Mouse (Mus musculus): Measurements from ENCODE around the gene Pip4k2c.
A peak's percentile ranks its signal among the peaks of the same experiment; 100 is the strongest.

The Pip4k2c gene

GRCm38 (mm10) chr10:127211414-127211854 is at the start of gene Pip4k2c:
Pip4k2c (minus strand) TSS chr10:127211585.
- peak; percentile 93 for DNase-seq (ENCODE audit: low read depth, low spot score)
- no peaks in the 10 kb centered on the region for H3K27me3 ChIP-seq (ENCODE audit: control insufficient read depth, insufficient read depth, low read length, poor library complexity, severe bottlenecking)

GRCm38 (mm10) chr10:127258489-127258888 is 47.1 kb upstream of the Pip4k2c start:
- peak; percentile 14 for DNase-seq (ENCODE audit: low read depth, low spot score)
- no peaks in the 10 kb centered on the region for H3K27me3 ChIP-seq (ENCODE audit: control insufficient read depth, insufficient read depth, low read length, poor library complexity, severe bottlenecking)
- no peaks in the 10 kb centered on the region for H3K36me3 ChIP-seq (ENCODE audit: control insufficient read depth, insufficient read depth, low read length, poor library complexity, severe bottlenecking)

More at GRCm38 (mm10) chr10:127211414-127211854, at the start of gene Pip4k2c:
- no peaks in the 10 kb centered on the region; the same call in 1 of the 2 replicates for H3K36me3 ChIP-seq (ENCODE audit: control insufficient read depth, insufficient read depth, low read length, poor library complexity, severe bottlenecking)

GRCm38 (mm10) chr10:127257790-127258189 is 46.4 kb upstream of the Pip4k2c start:
- no peak for DNase-seq (ENCODE audit: low read depth, low spot score)
- Histone ChIP-seq H3K27me3 (ENCODE audit: control insufficient read depth, insufficient read depth, low read length, poor library complexity, severe bottlenecking) (no peaks in the 10 kb centered on the region), H3K36me3 (ENCODE audit: control insufficient read depth, insufficient read depth, low read length, poor library complexity, severe bottlenecking) (no peaks in the 10 kb centered on the region)

GRCm38 (mm10) chr10:127255625-127256345 is 44.4 kb upstream of the Pip4k2c start:
- DNase-seq (ENCODE audit: low read depth, low spot score), result no peak
- H3K27me3 ChIP-seq (ENCODE audit: control insufficient read depth, insufficient read depth, low read length, poor library complexity, severe bottlenecking), result no peaks in the 10 kb centered on the region
- H3K36me3 ChIP-seq (ENCODE audit: control insufficient read depth, insufficient read depth, low read length, poor library complexity, severe bottlenecking), result no peaks in the 10 kb centered on the region

GRCm38 (mm10) chr10:127250810-127251209 is 39.4 kb upstream of the Pip4k2c start:
- no peak for DNase-seq (ENCODE audit: low read depth, low spot score)
- H3K36me3 ChIP-seq (ENCODE audit: control insufficient read depth, insufficient read depth, low read length, poor library complexity, severe bottlenecking), result no peaks in the 10 kb centered on the region

GRCm38 (mm10) chr10:127238241-127238824 is 26.9 kb upstream of the Pip4k2c start:
- Histone ChIP-seq H3K27me3 (ENCODE audit: control insufficient read depth, insufficient read depth, low read length, poor library complexity, severe bottlenecking) (no peaks in the 10 kb centered on the region), H3K36me3 (ENCODE audit: control insufficient read depth, insufficient read depth, low read length, poor library complexity, severe bottlenecking) (no peaks in the 10 kb centered on the region)
- no peak for DNase-seq (ENCODE audit: low read depth, low spot score)

More at GRCm38 (mm10) chr10:127250810-127251209, 39.4 kb upstream of the Pip4k2c start:
- H3K27me3 ChIP-seq (ENCODE audit: control insufficient read depth, insufficient read depth, low read length, poor library complexity, severe bottlenecking), result no peaks in the 10 kb centered on the region

GRCm38 (mm10) chr10:127236541-127236940 is 25.2 kb upstream of the Pip4k2c start:
- Histone ChIP-seq H3K27me3 (ENCODE audit: control insufficient read depth, insufficient read depth, low read length, poor library complexity, severe bottlenecking) (no peaks in the 10 kb centered on the region), H3K36me3 (ENCODE audit: control insufficient read depth, insufficient read depth, low read length, poor library complexity, severe bottlenecking) (no peaks in the 10 kb centered on the region)
- DNase-seq (ENCODE audit: low read depth, low spot score), result no peak

- H3K27me3 ChIP-seq (ENCODE audit: control insufficient read depth, insufficient read depth, low read length, poor library complexity, severe bottlenecking), result no peaks in the 10 kb centered on the region
- no peaks in the 10 kb centered on the region for H3K36me3 ChIP-seq (ENCODE audit: control insufficient read depth, insufficient read depth, low read length, poor library complexity, severe bottlenecking)
- DNase-seq (ENCODE audit: low read depth, low spot score), result peak; percentile 45
These were observed 21.8 kb upstream of the Pip4k2c start for GRCm38 (mm10) chr10:127233141-127233540.

- Histone ChIP-seq H3K36me3 (ENCODE audit: control insufficient read depth, insufficient read depth, low read length, poor library complexity, severe bottlenecking) (no peaks in the 10 kb centered on the region), H3K27me3 (ENCODE audit: control insufficient read depth, insufficient read depth, low read length, poor library complexity, severe bottlenecking) (no peaks in the 10 kb centered on the region)
- DNase-seq (ENCODE audit: low read depth, low spot score), result no peak
These were observed 20.4 kb upstream of the Pip4k2c start for GRCm38 (mm10) chr10:127231741-127232140.

- no peaks in the 10 kb centered on the region for H3K36me3 ChIP-seq (ENCODE audit: control insufficient read depth, insufficient read depth, low read length, poor library complexity, severe bottlenecking)
- H3K27me3 ChIP-seq (ENCODE audit: control insufficient read depth, insufficient read depth, low read length, poor library complexity, severe bottlenecking), result no peaks in the 10 kb centered on the region
- DNase-seq (ENCODE audit: low read depth, low spot score), result no peak
These were observed 19.3 kb upstream of the Pip4k2c start for GRCm38 (mm10) chr10:127230693-127231092.

GRCm38 (mm10) chr10:127228897-127229296 is 17.5 kb upstream of the Pip4k2c start:
- DNase-seq (ENCODE audit: low read depth, low spot score), result peak; percentile 86
- H3K27me3 ChIP-seq (ENCODE audit: control insufficient read depth, insufficient read depth, low read length, poor library complexity, severe bottlenecking), result no peaks in the 10 kb centered on the region
- no peaks in the 10 kb centered on the region for H3K36me3 ChIP-seq (ENCODE audit: control insufficient read depth, insufficient read depth, low read length, poor library complexity, severe bottlenecking)

GRCm38 (mm10) chr10:127227163-127227562 is 15.8 kb upstream of the Pip4k2c start:
- Histone ChIP-seq H3K27me3 (ENCODE audit: control insufficient read depth, insufficient read depth, low read length, poor library complexity, severe bottlenecking) (no peaks in the 10 kb centered on the region), H3K36me3 (ENCODE audit: control insufficient read depth, insufficient read depth, low read length, poor library complexity, severe bottlenecking) (no peaks in the 10 kb centered on the region)
- DNase-seq (ENCODE audit: low read depth, low spot score), result no peak

GRCm38 (mm10) chr10:127226318-127226895 is 15.0 kb upstream of the Pip4k2c start:
- Histone ChIP-seq H3K36me3 (ENCODE audit: control insufficient read depth, insufficient read depth, low read length, poor library complexity, severe bottlenecking) (no peaks in the 10 kb centered on the region), H3K27me3 (ENCODE audit: control insufficient read depth, insufficient read depth, low read length, poor library complexity, severe bottlenecking) (no peaks in the 10 kb centered on the region)
- DNase-seq (ENCODE audit: low read depth, low spot score), result no peak

GRCm38 (mm10) chr10:127225732-127226131 is 14.3 kb upstream of the Pip4k2c start:
- H3K27me3 ChIP-seq (ENCODE audit: control insufficient read depth, insufficient read depth, low read length, poor library complexity, severe bottlenecking), result no peaks in the 10 kb centered on the region
- peak; percentile 56 for DNase-seq (ENCODE audit: low read depth, low spot score)
- no peaks in the 10 kb centered on the region for H3K36me3 ChIP-seq (ENCODE audit: control insufficient read depth, insufficient read depth, low read length, poor library complexity, severe bottlenecking)

- H3K27me3 ChIP-seq (ENCODE audit: control insufficient read depth, insufficient read depth, low read length, poor library complexity, severe bottlenecking), result no peaks in the 10 kb centered on the region
- DNase-seq (ENCODE audit: low read depth, low spot score), result no peak
- no peaks in the 10 kb centered on the region for H3K36me3 ChIP-seq (ENCODE audit: control insufficient read depth, insufficient read depth, low read length, poor library complexity, severe bottlenecking)
These were observed 13.8 kb upstream of the Pip4k2c start for GRCm38 (mm10) chr10:127225213-127225612.
